Mouse (Mus musculus): Measurements from ENCODE around the gene Mogs.

DNA sequence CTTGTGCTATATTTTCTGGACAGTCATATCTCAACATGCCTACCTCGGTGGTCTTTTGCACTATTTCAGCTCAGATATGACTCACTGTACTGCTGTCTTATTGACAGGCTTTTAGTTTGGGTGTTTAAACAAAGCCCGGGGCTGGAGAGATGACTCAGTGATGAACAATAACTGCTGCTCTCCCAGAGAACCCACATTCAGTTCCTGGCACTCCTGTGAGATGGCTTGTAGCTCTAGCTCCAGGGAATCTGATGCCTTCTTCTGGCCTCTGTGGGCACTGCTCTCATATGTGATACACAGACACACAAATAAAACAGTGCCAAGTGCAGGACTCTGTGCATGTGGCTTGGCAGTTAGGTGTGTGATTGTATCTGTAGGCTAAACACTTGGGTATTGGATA lies 29.9 kb downstream of the Mogs start:
- no peak for TF ChIP-seq POLR2A (IDR thresholded peaks at IDR 0.05; ENCODE audit: borderline replicate concordance, insufficient read depth, low read length)
- TF ChIP-seq CTCF (IDR thresholded peaks at IDR 0.05; ENCODE audit: borderline replicate concordance, insufficient read depth, low read depth, low read length) = no peak
